Mouse (Mus musculus) cerebellum, adult 9-10 months (tissue): ENCODE measurements around the gene Piezo1.

ENCODE experiments used
- DNase-seq: peaks from one replicate; pipeline ENCODE4 v3.0.0; 2022

Gene Piezo1

GRCm38 (mm10) chr8:122451161-122451703 lies 99.9 kb downstream of the Piezo1 start:
- DNase-seq, result no peak

GRCm38 (mm10) chr8:122445203-122445602 lies 105.9 kb downstream of the Piezo1 start:
- no peak for DNase-seq

DNA sequence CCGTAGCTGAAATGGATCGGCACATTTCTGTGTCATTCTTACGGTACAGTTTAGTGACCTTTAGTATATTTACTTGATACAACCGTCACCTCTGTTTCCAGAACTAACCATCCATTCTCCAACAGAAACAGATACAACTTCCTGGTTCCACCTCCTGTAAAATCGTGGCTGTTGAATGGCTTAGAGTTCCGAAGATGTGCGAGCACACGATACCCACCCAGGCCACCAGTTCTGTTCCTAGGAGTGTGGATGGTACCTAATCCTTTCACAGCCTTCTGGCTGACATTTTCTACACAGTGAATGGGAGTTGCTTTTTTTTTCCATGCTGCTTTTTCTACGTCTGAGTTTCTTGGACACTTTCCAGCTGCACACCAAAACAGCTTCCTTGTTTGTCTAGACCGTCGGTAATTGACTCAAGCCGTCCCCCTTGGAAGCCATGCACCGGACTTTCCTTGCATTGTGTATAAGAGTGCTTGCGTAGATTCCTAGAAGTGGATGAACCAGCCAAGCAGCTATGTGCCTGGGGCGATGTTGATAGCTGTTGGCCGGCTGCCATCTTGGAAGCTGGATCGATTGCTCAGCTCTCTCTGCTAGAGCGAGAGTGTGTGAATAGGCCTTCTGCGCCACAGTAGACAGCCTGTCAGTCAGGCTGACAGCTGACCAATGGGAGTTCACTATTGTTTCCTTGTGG lies 106.9 kb downstream of the Piezo1 start:
- peak; percentile 84 for DNase-seq

GRCm38 (mm10) chr8:122443262-122444006 lies 107.7 kb downstream of the Piezo1 start, which contains the start of gene Mvd:
Gene Mvd, minus strand, starts transcription at chr8:122443422.
- DNase-seq, result peak; percentile 100

- DNase-seq, result no peak
Measured at GRCm38 (mm10) chr8:122442781-122443180, 108.3 kb downstream of the Piezo1 start.

GRCm38 (mm10) chr8:122442356-122442755 lies 108.8 kb downstream of the Piezo1 start:
- DNase-seq, result no peak

DNA sequence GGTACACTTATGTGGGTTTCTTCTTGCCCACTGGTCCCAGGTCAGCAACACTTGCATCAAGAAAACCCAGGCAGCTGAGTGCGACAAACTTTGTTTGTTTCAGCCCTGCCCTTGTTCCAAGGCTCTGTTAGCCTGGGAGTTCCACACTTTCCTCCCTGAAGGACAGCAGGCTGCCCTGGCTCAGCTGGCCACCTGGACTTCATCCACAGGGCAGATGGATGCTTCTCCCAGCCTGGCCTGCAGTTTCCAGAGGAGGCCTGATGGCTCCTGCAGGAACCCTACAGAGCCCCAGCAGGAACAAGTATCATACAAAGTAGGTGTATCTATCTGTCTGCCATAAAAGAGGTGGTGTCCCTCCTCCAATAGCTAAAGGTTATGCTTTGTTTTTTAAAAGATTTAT lies 109.8 kb downstream of the Piezo1 start:
- peak; percentile 48 for DNase-seq

GRCm38 (mm10) chr8:122439336-122439735 lies 111.8 kb downstream of the Piezo1 start:
- peak; percentile 87 for DNase-seq

DNA sequence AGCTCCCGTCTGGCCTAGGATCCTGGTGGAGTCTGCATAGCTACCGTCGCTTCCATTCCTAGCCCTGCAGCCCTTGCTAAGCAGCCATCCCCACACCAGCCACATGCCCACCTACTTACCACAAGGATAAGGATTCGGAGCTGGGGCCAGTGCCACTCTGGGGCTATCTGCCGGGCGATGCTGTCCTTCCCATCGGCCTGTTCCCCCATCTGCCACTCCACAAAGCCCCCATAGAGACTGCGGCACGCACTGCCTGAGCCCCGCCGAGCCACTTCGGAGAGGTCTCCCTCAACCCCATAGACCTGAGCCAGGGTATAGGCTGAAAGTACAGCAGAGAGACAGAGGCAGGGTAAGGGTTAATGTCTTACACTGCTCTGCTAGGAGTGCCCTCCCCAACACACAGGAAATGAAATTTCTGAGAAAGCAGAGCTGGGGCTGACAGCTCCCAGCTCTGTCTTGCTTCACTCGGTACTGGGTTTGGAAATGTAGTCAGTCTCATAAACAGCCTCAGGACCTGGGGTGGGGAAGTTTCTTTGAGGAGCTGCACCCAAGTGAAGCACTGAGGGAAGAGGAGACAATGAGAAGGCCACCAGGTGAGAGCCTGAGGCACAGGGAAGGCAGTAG lies 113.3 kb downstream of the Piezo1 start:
- DNase-seq, result no peak

GRCm38 (mm10) chr8:122436586-122437125 lies 114.5 kb downstream of the Piezo1 start:
- no peak for DNase-seq

- DNase-seq, result no peak
Measured at GRCm38 (mm10) chr8:122436146-122436545, 115.0 kb downstream of the Piezo1 start.

DNA sequence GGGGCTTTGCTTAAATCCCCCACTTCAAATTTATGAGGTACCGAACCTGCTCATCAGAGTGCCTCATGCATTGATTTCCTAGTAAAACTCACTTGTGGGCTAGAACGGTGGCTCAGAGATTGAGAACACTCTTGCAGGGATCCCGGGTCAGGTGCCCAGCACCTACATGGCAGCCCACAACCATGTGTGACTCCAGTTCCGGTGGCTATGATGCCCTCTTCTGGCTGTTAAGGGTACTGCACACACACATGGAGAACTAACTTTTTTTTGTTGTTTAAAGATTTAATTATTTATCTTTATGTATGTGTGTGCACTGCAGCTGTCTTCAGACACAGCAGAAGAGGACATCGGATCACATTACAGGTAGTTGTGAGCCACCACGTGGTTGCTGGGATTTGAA lies 115.8 kb downstream of the Piezo1 start:
- no peak for DNase-seq

DNA sequence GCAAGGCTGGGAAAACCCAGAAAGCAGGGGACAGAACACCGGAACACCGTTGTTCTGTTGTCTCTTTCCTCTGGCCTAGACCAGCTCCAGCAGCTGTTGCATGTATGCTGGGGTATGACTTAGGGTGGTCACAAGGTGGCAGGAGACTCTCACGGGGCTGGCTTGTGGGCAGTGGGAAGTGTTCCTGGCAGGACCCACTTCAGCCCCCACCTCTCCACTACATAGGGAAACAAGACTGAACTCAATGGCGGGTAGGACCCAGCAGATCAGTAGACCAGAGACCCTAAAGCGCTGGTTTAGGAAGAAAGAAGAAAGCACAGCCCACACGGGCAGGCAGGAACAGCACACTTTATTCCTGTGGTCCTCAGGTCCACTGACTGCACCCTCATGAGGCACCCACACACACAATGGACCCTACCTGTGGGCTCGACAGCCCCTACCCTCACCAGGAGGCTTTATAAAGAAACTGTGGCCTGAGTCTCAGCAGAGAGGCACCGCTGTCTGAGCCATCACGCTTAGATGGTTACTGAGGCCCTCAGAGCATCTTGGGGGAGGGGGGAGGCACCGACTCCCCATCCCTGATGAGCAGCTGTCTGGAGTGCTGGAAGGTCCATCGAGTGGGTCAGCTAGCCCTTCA lies 117.7 kb downstream of the Piezo1 start:
- no peak for DNase-seq

GRCm38 (mm10) chr8:122432443-122433268 lies 118.5 kb downstream of the Piezo1 start, which contains the start of gene Cyba:
Gene Cyba, minus strand, starts transcription at chr8:122432930.
- no peak for DNase-seq
